Mouse (Mus musculus) A20 (cell line): ENCODE measurements at regions not wholly inside any gene's neighbourhood (a gene's known extent, or its start where the extent isn't known, plus 50 kb on each side); places are given as distances from the start of the nearest gene placed in this dataset.
A peak's percentile ranks its signal among the peaks of the same experiment; 100 is the strongest.

ENCODE experiments used
- DNase-seq: peaks from one replicate; pipeline ENCODE4 v3.0.0-alpha.2; 2011; ENCODE audit warnings: low read depth, low spot score

DNA sequence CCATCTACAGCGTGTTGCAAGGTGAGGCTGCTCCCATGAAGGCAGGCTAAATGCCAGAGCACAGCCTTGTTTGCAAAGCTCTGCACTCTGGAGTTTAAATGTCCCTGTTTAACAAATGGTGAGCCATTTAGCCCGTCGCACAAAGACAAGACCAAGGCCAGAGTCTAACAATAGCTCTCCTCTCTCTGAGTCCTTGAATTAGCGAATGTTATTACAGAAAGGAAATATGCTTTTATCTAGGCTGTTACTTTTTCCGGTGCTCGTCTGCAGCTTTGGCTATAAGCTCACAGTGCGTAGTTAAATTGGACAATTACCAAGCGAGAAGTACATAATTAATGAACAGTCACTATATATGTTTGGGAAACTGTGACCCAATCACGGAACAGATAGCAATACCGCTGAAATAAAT is 137.8 kb upstream of the Noct start:
- DNase-seq, result no peak

DNA sequence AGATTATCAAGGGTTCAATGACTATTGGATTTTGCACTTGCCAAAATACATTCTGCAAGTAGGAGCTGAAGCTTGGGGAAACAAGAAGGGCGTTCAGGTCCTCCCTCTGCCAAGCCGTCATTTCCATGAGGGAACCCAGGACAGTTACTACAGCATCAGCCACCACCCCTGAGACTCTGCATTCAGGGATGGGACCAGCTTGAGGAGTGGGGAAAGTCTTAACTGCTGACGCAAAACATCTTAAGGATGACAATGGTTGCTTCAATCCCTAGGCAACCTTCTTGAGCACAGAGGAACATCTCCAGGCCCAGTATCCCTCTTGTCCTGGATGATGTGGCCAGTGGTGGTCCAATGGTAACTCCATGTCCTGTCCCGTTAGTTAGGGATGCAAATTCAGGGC is 137.2 kb upstream of the Noct start:
- DNase-seq, result peak; percentile 36

DNA sequence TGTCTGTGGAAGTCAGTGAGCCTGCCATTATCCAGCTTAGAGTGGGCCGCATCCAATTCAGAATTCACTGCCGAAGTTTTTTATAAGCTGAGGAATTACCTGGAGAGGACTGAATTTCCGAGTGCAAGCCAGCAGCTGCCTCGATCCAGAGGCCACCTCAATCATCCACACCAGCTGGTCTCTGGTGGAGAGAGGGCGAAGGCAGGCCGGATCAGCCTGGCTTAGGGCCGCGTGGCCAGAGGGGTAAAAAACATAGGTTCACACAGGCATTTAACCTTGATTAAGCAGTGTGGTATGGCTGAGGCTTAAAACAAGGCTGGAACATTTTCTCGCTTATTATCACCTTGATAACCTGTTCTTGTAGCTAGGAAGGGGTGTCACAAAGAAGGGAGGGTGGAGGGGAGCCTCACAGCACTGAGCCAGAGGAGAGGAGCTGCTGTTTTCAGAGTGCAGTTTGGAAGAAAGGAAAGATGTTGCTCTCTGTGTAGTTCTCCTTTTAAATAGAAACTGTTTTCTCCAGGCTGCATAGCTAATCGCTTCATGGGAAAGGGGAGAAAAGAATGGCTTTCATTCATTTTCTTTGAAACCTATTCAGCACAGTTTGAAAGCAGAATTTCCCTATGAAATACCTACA is 135.1 kb upstream of the Noct start:
- no peak for DNase-seq

DNA sequence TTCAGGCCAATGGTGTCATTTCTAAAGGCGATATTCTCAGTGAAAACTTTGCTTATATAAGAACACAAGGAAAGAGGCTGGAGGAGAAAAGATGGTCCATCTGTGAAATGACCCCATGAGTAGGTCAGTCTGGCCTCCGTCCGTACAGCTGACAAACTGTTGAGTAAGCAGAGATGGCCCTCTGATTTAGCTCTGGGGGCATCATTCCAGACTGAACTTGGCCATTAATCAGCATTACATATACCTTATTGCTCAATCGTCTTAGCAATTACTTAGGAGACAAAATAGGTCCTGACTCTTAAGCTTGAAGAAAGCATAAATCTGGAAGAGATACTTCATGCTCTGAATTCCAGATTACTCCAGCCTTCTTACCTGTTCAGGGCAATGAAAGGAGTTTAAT is 132.8 kb upstream of the Noct start:
- DNase-seq, result no peak

DNA sequence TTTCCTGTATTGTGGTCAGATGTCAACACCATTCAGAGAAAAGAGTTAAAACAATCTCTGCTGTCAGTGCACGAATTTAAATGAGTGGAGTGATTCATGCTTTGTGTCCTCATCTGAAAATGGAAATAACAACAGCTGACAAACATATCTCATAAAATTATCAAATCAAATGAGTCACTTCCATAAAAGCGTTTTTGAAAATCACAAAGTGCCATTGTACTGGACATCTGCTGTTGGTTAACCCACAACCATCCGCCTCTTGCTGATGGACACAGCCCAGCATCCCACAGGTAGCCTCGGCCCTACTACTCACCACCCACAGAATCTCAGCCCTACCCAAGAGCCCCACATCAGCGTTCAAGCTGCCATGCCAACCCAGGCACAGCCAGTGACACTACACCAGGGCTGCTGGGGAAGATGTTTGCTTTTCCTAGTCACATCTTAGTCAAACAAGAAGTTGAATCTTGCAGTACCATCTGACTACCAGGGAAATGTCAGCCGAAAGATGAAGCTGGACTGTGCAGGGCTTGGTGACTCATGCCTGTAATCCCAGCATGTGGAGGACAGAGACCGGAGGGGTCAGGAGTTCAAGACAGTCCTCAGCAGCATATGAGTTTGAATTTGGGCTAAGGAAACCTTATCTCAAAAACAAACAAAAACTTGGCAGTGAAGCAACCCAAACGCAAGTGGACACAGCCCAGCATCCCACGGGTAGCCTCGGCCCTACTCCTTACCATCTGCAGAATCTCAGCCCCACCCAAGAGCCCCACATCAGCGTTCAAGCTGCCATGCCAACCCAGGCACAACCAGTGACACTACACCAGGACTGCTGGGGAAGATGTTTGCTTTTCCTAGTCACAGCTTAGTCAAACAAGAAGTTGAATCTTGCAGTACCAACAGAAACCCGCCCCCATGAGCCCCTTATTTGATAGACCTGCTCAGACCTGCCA is 131.9 kb upstream of the Noct start:
- DNase-seq, result no peak

DNA sequence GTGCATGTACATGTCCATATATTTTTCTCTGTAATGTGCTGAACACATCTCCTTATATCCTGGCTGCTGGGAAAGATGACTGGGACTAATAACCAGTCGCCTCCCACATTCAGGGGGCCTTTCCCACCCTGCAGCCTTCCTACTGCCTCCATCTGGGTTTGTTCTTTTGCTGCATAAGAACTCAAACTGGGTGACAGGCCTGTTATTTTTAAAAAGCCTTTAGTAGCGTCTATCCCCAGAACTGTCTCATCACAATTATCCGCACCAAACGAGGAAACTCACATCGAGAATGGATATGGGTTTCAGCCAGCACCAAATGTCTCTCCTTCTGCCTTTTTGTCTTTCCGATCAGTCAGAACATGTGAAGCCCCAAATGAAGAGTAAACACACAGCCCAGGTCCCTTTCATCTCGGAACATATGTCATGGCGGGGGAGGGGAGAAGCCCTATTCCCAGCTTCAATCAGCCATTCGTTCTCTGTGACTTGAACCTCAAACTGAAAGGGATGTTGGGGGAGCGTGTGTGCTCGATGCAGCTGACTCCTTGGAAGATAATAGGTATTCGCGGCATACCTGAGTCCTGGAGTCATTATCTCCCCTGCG is 128.3 kb upstream of the Noct start:
- DNase-seq, result no peak

DNA sequence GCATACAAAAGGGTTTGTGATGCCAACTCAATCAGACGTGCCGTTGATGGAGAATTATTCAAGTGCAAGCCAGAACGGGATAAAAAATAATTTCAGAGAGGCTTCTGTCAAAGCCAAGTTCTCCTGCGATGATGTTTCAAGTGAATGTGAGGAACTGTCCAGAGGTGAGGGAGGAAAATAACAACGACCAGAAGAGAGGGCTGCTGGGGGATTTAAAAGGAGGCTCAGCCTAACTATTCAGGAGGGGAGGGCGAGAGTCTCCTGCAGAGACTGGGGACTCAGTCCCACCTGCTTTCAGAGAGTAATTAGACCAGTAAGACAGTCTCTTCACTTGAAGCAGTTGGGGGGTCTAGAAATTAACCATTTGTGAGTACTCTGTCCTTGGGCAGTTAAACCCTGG is 127.7 kb upstream of the Noct start:
- no peak for DNase-seq

DNA sequence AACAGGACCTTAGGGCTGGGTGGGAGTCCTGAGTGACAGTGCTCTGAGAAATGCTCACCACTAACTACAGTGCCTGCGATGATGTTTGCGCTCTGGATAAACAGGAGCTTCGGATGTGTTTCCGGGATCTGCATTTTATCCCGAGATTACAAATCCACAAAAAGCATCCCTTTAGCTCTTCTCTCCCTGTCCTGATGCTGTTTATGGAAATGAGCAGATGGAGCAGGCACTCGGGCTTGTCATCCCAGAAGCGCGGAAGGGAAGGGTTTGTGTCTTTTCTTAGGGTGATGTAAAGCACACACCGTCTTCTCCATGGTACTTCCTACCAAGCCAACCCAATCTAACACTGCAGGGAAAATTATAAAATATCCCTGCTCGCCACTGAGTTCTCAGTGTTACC is 126.9 kb upstream of the Noct start:
- no peak for DNase-seq

DNA sequence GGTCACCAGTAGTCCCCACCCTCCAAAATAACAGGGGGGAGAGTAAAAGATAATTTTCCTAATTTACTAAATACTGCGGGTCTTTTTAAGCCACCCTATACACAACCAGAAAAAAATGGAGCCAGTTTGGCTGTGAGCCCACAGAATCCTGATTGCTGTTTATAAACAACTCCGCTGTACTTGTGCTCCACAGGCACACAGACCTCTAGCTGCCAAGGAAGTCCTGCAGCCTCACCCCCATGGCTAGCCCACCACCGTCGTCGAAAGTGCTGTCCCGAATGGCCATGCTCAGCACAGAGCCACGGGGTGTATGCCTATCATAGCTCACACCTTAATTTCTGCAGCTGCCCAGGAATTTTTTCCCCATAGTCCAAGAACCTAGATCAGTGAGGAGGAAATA is 124.3 kb upstream of the Noct start:
- no peak for DNase-seq

DNA sequence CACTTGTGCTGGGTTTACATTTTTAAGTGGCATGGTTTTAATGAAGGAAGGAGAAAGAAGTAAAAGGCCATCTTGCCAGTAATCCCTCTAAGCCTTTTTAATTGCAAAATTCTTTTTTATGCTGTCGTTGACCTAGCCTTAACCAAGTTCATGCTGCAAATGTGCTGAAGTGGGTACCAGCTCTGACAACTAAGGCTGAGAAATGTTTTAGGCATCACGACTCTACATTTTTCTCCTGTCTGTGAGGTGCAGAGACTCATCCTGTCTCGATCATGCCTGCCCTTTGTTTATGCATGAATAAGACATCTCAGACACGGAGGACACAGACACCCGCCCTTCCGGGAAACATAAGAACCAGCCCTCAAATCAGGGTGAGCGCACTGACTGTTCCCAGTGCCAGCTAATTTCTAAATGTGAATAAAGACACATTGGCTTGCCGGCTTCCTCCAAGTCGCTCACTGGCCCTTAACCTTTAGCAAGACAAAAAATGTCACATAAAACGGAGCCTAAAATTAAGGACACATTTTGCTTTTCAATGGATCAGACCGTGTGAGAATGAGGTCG is 115.5 kb upstream of the Noct start:
- DNase-seq, result no peak

DNA sequence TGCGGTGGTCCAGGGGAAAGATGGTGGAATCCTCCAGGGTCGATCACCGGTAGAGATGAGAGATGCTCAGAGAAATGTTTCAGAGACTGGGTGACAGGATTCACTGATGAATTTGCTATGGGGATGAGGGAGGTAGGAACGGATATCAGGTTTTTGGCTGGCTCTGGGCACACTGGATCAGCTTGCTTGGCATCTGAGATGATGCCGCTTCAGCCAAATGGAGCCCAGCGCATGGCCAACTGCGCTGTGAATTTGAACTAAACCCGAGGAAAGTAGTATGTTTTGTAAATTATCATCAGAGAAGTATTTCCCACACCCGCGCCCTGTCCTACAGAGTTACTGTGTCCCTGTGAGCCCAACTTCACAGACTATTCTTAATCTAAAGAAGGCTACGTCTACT is 113.0 kb upstream of the Noct start:
- DNase-seq, result no peak

DNA sequence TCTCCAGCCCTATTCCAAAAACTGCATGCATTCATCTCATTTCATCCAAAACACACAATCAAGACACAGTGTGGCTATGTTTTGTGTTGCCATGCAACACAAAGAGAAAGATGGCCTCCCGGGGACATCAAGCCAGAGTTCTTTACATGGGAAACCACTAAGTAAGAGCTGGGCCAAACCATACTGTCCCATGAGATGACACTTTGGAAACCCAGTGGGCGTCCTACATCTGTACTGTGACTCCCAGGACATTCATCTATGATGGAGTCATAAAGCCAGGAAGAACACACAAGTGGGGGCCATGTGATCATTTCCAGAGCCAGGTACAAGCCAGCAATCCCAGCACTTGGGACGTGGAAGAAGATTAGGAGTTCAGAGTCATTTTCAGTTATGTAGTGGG is 111.9 kb upstream of the Noct start:
- DNase-seq, result no peak

DNA sequence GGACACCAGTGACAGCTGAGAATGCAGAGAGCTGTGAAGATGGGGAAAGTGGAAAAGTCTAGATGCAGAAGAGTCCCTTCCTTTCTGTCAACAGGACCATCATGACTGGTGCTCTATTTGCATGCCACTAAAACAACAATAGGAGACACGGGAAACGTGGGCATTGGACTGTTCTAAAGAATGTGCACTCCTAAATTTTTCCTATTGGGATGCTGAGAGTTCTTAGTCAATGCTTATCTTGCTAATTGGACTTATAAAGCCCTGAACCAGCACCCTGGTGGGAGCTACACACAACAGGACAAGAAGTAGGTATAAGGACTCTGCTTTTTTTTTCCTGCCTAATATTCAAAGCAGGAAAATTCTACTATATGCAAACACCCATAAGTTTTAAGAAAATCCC is 108.3 kb upstream of the Noct start:
- no peak for DNase-seq

DNA sequence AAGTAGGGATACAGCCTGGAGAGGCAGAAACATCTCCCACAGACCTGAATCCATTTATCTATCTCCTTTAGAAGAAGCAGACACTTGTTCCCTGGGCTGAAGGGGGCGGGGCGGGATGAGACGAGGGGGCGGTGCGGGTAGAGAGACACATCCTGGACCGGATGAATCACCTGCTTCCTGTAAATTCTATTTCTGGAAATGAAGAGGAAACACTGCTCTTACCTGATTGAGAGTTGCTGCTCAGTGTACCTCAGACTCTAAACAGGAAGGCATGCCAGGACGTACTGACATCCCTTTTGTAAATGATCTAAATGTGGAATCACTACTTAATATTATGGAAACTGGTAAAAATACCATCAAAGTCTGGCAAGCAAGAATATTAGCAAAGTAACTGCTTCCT is 105.5 kb upstream of the Noct start:
- DNase-seq, result peak; percentile 19

DNA sequence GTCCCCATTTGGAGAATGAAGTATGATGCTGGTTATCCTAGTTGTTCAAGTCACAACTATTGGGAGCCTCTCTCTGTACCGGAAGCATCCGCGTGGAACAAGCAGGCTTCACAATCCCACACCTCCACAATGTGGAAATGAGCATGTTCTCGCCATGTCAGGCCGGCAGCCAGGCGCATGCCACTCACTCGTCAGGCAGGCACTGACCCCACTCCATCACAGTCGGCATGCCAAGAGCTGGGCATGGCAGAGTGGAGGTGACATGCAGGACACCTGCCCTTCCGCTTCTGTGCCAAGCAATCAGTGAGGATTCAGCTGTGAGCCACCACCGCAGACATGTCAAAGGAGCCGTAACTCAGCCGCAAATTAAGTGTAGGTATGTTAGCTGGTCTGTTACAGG is 103.7 kb upstream of the Noct start:
- DNase-seq, result no peak

DNA sequence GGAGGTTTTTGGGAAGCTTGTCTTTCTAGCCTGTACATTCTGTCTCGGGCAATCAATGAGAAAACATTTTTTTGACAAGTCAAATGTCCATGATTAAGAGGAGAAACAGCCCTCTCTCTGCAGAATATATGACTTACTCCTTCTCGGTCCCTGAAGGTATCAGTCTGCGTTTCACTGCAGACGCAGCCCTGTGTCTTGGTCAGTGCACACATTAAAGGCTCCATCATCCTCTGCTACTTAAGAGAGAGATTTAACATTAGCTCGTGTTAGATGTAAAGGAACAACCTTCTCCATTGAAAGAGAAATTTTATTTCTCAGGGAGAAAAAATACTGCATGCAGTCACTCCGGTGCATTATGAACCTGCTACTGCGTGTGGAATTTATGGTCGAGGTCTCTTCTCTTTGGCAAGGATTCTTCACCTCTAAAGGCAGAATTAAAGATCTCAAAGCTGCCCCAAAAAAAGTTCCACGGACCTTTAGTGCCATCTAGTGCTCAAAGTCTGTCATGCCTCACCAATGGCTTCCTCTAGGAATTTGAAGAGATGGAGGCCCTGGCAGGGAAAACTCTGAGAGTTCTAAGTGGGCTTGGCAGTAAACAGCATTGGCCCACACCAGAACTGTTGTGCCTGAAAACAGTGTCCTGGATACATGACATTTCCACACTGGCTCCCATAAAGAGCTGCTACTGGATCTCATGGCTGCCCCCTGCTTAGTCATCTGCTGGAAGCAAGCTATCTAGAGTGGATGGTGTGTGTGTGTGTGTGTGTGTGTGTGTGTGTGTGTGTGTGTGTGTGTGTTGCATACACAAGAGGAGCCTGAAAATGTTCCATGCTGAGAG is 102.3 kb upstream of the Noct start:
- DNase-seq, result peak; percentile 46

DNA sequence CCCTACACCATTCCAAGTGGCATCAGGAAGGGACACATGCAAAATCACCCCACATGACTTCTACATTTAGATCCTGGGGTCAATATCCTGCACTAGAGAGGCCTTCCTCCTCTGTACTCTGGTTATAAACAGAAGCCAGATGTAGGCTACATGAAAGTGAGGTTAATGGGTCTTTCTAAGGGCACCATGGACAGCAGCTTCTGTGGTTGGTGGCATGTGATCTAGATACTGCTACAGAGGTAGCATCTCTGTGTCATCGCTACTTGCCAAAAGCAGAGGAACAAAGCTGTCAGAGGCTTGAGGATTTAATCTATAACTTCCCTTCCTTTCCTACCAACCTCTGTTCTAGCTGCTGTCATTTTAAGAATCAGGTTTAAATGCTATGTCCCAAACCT is 101.7 kb upstream of the Noct start:
- no peak for DNase-seq

DNA sequence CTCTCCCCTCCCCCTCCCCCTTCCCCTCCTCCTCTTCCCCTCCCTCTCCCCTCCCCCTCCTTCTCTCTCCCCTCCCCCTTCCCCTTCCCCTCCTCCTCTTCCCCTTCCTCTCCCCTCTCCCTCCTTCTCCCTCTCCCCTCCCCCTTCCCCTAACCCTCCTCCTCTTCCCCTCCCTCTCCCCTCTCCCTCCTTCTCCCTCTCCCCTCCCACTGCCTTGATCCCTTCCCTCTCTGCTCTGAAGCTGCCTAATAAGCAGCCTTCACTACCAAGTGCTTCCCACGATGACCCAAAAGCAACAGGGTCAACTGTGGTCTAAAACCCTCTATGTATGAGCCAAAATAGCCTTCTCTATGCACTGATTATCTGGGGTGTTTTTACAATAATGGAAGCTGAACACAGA is 96.4 kb upstream of the Noct start:
- DNase-seq, result no peak

DNA sequence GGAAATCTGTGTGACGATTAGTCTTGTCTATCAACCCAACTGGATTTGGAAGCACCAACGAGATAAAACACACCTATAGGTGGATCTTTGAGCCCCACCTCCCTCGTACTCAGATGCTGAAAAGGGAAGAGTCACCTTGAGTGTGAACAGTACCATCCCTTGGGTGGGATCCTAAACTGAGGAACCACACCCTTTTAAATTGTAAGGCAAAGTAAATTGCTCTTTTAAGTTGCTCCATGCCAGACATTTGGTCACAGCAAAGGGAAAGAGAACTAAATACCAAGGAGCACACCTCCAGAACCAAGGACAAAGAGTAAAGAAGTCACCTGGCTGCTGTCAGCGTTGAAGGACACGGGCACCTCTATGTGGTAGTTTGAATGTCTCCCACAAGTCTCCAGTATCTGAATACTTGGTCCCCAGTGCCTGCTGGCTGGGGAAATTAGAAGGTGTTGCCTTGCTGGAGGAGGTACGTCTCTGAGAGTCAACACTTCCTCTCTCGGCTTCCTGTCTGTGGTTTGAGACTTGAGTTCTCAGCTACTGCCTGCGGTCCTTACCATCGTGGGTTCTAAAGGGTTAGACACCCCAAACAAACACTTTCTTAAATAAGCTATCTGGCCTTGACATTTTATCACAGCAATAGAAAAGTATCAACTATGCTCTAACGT is 95.6 kb upstream of the Noct start:
- peak; percentile 74 for DNase-seq

DNA sequence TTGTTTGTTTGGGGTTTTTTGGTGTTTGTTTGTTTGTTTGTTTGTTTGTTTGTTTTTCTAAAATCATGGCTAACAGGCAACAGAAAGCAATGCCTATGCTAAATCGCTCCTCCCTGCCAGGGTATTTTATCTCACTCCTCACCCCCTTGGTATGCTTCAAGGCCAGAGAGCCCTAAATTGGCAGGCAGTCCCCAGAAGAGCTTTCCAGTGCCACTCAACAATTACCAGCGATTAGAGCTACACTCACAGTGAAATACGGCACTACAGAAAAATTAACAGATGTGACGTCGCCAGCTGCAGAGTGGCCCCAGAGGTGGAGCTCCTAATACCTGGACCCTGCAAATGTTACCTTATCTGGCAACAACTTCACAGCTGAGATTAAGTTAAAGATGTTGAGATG is 93.5 kb upstream of the Noct start:
- DNase-seq, result no peak

DNA sequence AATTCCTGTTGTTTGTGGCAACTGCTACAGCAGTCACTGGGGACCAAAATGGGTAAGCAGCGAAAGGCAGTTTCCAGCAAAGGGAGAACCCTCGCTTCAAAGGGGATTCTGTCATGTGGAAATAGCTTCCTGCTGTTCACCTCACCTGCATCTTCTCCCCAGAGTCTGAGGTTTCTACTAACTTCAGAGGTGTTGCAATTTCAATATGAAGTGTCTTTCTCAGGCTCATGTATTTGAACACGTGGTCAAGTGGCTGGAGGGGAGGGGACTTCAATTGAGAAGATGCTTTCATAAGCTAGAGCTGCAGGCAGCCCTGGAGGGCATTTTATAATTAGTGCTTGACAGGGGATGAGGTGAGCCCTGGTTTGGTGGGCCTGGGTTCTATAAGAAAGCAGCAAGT is 92.9 kb upstream of the Noct start:
- DNase-seq, result peak; percentile 25
